Mouse (Mus musculus): ENCODE results near the gene Stil.

Gene Stil

GRCm38 (mm10) chr4:114999445-114999772, 550 bp upstream of the Stil start:
- Histone ChIP-seq H3K27me3 (ENCODE audit: control insufficient read depth, insufficient read depth, low read length, poor library complexity, severe bottlenecking) (no peaks in the 10 kb centered on the region), H3K36me3 (ENCODE audit: control insufficient read depth, insufficient read depth, low read length, poor library complexity, severe bottlenecking) (no peaks in the 10 kb centered on the region)
- DNase-seq (ENCODE audit: low read depth, low spot score): no peak

DNA sequence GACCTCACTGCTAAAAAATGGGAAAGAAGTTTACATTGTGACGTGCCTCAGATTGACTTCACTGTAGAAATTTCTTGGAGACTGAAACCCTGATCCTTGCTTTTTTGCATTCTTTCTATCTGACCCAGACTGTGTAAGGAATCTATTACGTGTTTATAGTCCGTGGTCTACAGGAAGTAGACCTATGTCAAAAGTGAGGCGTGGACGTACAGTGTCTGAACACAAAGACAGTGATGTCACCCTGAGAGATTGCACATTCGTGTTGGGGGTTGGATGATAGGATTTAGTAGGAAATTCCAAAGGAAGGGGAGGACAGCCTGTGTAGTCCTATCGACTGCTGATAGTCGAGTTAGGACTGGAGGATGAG, 453 bp downstream of the Stil start:
- no peak for DNase-seq (ENCODE audit: low read depth, low spot score)
- Histone ChIP-seq H3K27me3 (ENCODE audit: control insufficient read depth, insufficient read depth, low read length, poor library complexity, severe bottlenecking) (no peaks in the 10 kb centered on the region), H3K36me3 (ENCODE audit: control insufficient read depth, insufficient read depth, low read length, poor library complexity, severe bottlenecking) (no peaks in the 10 kb centered on the region)

GRCm38 (mm10) chr4:115014276-115014675, 14.3 kb downstream of the Stil start:
- Histone ChIP-seq H3K27me3 (ENCODE audit: control insufficient read depth, insufficient read depth, low read length, poor library complexity, severe bottlenecking) (no peaks in the 10 kb centered on the region), H3K36me3 (ENCODE audit: control insufficient read depth, insufficient read depth, low read length, poor library complexity, severe bottlenecking) (no peaks in the 10 kb centered on the region)
- DNase-seq (ENCODE audit: low read depth, low spot score): no peak

DNA sequence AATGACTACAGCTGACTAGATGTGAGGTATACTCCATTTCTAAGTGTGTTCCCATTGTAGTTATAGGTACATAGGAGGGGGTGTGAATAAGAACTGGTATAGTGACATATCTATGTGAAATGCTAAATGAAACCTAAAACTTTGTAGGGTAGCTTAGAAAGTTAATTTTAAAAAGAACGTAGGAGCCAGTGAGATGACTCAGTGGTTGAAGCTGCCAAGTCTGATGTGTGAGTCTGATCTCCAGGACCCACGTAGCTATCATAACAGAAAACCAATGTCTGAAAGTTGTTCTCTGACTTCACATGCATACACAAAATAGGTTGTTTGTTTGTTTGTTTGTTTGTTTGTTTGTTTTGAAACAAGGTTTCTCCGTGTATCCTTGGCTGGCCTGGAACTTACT, 20.0 kb downstream of the Stil start:
- H3K27me3 ChIP-seq (ENCODE audit: control insufficient read depth, insufficient read depth, low read length, poor library complexity, severe bottlenecking): no peaks in the 10 kb centered on the region
- no peaks in the 10 kb centered on the region for H3K36me3 ChIP-seq (ENCODE audit: control insufficient read depth, insufficient read depth, low read length, poor library complexity, severe bottlenecking)
- no peak for DNase-seq (ENCODE audit: low read depth, low spot score)

DNA sequence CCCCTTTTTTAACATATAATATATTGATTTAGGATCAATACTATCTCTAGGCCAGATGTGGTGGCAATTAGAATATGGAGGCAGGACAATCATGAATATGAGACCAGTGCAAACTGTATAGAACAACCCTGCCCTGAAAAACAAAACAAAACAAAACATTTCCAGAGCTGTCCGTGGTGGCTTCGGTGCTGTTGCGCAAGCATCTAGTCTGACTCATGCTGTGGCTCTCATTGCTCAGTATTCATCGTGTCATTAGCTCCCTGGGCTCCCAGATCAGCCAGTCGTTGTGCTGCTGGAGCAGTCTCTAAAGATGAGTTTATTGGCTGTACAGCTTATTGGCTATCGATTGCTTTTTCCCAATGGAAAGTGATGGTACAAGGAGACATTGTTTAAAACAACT, 35.1 kb downstream of the Stil start:
- H3K36me3 ChIP-seq (ENCODE audit: control insufficient read depth, insufficient read depth, low read length, poor library complexity, severe bottlenecking): no peaks in the 10 kb centered on the region
- DNase-seq (ENCODE audit: low read depth, low spot score): no peak
- H3K27me3 ChIP-seq (ENCODE audit: control insufficient read depth, insufficient read depth, low read length, poor library complexity, severe bottlenecking): no peaks in the 10 kb centered on the region

- DNase-seq (ENCODE audit: low read depth, low spot score): peak; percentile 60
- Histone ChIP-seq H3K27me3 (ENCODE audit: control insufficient read depth, insufficient read depth, low read length, poor library complexity, severe bottlenecking) (no peaks in the 10 kb centered on the region), H3K36me3 (ENCODE audit: control insufficient read depth, insufficient read depth, low read length, poor library complexity, severe bottlenecking) (no peaks in the 10 kb centered on the region)
Measured at GRCm38 (mm10) chr4:115038242-115038641, 38.3 kb downstream of the Stil start.

- no peaks in the 10 kb centered on the region for H3K36me3 ChIP-seq (ENCODE audit: control insufficient read depth, insufficient read depth, low read length, poor library complexity, severe bottlenecking)
- no peak for DNase-seq (ENCODE audit: low read depth, low spot score)
Measured at GRCm38 (mm10) chr4:115045621-115046020, 45.7 kb downstream of the Stil start.

DNA sequence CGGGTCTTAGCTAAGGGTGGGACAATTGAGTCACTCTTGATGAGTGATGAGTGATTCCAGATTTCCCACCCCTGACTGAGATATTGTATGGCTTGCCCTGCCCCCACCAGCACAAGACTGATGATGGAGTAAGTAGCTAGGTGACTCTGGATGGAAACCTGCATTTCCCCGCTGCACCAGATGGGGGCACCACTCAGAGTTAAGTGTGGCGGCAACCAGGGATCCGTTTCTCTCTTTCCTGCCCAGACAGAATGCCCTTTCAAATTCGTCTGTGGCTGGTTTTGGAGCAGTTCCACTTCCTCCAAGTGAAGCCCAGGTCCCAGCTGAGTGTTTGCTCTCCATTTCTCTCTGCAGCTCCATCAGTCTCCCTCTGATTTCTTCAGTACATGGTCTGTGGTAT, 47.8 kb downstream of the Stil start:
- peak; percentile 60 for DNase-seq (ENCODE audit: low read depth, low spot score)
- no peaks in the 10 kb centered on the region for H3K27me3 ChIP-seq (ENCODE audit: control insufficient read depth, insufficient read depth, low read length, poor library complexity, severe bottlenecking)
- H3K36me3 ChIP-seq (ENCODE audit: control insufficient read depth, insufficient read depth, low read length, poor library complexity, severe bottlenecking): no peaks in the 10 kb centered on the region

More at GRCm38 (mm10) chr4:115045621-115046020, 45.7 kb downstream of the Stil start:
- H3K27me3 ChIP-seq (ENCODE audit: control insufficient read depth, insufficient read depth, low read length, poor library complexity, severe bottlenecking): no peaks in the 10 kb centered on the region

DNA sequence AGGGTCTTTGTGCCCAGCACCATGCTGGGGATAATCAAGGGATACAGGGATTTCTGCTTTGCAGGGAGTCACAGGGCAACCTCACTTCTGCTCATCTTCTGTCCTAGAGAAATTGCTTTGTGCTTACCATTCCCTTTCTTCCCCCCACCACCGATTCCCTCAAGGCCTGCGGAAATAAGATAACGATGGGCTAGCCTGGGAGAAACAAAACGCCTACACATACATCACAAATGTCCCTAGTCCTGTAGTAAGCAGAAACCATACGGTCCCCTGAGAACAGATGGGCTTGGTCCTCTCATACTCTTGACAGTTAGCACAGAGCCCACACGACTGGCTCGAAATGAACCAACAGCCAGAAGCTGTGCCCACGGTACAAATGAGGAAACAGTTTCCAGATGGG, 48.2 kb downstream of the Stil start:
- Histone ChIP-seq H3K27me3 (ENCODE audit: control insufficient read depth, insufficient read depth, low read length, poor library complexity, severe bottlenecking) (no peaks in the 10 kb centered on the region), H3K36me3 (ENCODE audit: control insufficient read depth, insufficient read depth, low read length, poor library complexity, severe bottlenecking) (no peaks in the 10 kb centered on the region)
- no peak for DNase-seq (ENCODE audit: low read depth, low spot score)

DNA sequence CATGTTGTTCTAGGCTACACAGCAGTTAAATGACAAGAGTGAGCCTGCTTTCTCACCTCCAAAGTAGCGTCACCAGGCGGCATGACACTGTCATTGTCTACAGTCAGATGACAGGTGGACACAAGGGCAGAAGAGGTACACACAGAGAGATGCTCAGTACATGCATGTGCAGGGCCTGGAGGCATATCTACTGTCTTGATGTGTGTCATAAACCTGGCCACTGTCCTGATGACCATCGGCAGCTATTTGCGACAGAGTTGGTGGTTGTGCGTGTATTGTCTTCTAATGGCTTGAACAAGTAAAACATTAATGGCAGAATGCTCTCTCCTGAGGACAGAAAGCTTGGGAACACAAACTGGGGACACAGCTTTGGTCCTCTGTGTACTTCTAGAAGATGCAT, 51.3 kb downstream of the Stil start:
- no peaks in the 10 kb centered on the region; the same call in 1 of the 2 replicates for H3K27me3 ChIP-seq (ENCODE audit: control insufficient read depth, insufficient read depth, low read length, poor library complexity, severe bottlenecking)
- no peak for DNase-seq (ENCODE audit: low read depth, low spot score)
- H3K36me3 ChIP-seq (ENCODE audit: control insufficient read depth, insufficient read depth, low read length, poor library complexity, severe bottlenecking): no peaks in the 10 kb centered on the region

- no peaks in the 10 kb centered on the region for H3K36me3 ChIP-seq (ENCODE audit: control insufficient read depth, insufficient read depth, low read length, poor library complexity, severe bottlenecking)
- DNase-seq (ENCODE audit: low read depth, low spot score): no peak
- no peaks in the 10 kb centered on the region; the same call in 1 of the 2 replicates for H3K27me3 ChIP-seq (ENCODE audit: control insufficient read depth, insufficient read depth, low read length, poor library complexity, severe bottlenecking)
Measured at GRCm38 (mm10) chr4:115052343-115053005, 52.5 kb downstream of the Stil start.

GRCm38 (mm10) chr4:115055044-115055443, 55.1 kb downstream of the Stil start:
- DNase-seq (ENCODE audit: low read depth, low spot score): no peak
- Histone ChIP-seq H3K27me3 (ENCODE audit: control insufficient read depth, insufficient read depth, low read length, poor library complexity, severe bottlenecking) (no peaks in the 10 kb centered on the region; the same call in 1 of the 2 replicates), H3K36me3 (ENCODE audit: control insufficient read depth, insufficient read depth, low read length, poor library complexity, severe bottlenecking) (no peaks in the 10 kb centered on the region)

- H3K27me3 ChIP-seq (ENCODE audit: control insufficient read depth, insufficient read depth, low read length, poor library complexity, severe bottlenecking): no peaks in the 10 kb centered on the region; the same call in 1 of the 2 replicates
- H3K36me3 ChIP-seq (ENCODE audit: control insufficient read depth, insufficient read depth, low read length, poor library complexity, severe bottlenecking): no peaks in the 10 kb centered on the region
- DNase-seq (ENCODE audit: low read depth, low spot score): no peak
Measured at GRCm38 (mm10) chr4:115055691-115056090, 55.7 kb downstream of the Stil start.

DNA sequence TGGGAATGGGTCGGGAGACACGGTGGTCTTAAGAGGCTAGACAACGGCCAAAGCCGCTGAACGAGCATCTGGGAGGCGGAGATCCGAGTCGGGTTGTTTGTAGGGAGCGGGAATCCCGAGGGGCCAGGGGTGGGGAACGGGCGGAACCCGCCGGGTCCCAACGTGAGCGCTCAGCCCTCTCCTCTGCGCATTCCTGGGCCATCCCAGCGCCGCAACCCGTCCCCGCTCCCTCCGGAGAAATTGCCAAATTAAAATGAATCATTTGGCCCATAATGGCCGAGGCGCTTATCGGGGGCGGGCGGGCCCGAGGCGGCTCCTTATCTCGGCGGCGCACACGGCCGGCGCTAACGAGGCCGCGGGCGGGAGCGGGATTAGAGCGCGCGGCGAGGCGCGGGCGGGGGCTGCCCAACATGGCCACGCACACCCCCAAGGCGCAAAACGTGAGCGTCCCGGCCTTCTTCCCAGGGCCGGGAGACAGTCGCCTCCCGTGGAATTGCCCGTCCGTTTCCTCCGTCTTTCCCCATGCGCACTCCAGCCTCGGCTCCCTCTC, 56.5 kb downstream of the Stil start, which contains the start of gene Tal1:
Gene Tal1 (plus strand): TSS at position 56 of the 550 bp plus-strand sequence.
- no peaks in the 10 kb centered on the region; the same call in 1 of the 2 replicates for H3K27me3 ChIP-seq (ENCODE audit: control insufficient read depth, insufficient read depth, low read length, poor library complexity, severe bottlenecking)
- no peak for DNase-seq (ENCODE audit: low read depth, low spot score)
- no peaks in the 10 kb centered on the region for H3K36me3 ChIP-seq (ENCODE audit: control insufficient read depth, insufficient read depth, low read length, poor library complexity, severe bottlenecking)

DNA sequence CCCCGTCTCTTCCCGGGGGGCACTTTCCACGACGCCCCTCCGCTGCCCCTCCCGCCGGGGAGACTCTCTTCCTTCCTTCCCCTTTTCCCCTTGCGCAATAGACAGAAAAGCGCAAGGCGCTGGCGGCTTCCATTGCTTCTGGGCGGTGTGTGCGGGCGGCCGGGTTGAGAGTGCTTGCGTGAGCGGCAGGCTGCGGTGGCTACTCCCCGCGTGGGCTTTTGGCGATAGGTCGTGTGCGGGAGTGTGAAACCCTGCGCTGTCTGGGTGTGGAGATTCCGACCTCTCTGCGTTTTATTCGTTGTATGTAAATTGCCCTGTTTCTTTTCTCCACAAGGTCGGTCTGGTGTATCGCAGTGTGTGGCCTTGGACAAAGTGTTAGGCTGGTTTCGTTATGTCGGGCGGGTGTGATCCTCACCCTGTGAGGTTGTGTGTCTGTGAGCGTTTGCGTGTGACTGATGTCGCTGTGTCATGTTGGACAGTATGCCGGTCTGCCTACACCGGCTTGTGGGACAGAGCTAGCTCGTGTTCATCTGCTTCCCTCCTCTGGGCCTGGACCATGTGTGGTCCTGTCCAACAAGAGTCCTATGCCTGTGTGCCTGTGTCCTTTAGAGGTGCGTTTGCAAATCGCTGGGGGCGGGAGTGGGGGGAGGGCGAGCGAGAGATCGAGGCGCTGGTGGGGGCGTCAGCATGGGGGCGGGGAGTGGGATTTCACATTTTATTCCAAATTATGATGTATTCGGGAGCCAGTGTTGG, 57.1 kb downstream of the Stil start:
- Histone ChIP-seq H3K36me3 (ENCODE audit: control insufficient read depth, insufficient read depth, low read length, poor library complexity, severe bottlenecking) (no peaks in the 10 kb centered on the region), H3K27me3 (ENCODE audit: control insufficient read depth, insufficient read depth, low read length, poor library complexity, severe bottlenecking) (no peaks in the 10 kb centered on the region; the same call in 1 of the 2 replicates)
- DNase-seq (ENCODE audit: low read depth, low spot score): peak; percentile 53
